Mouse (Mus musculus): ENCODE data around the gene Zfp507. TPM values are rescaled to one million over a fixed set of nuclear protein-coding genes. Genes with fewer than 3 reads are reported as not detected.

Gene Zfp507
- polyA plus RNA-seq, 2 experiments, result 2.0 to 3.9 TPM

- Histone ChIP-seq H3K4me1 (replicated peaks; ENCODE audit: control insufficient read depth in 2 of 2, insufficient read depth in 2 of 2, low read length in 1 of 2) (peaks cover 3 to 10% of the 10 kb centered on the region in 2 experiments; a peak in 3 of 4 replicates), H3K9ac (replicated peaks) (no peak overlapping the region), H3K27ac (no peak overlapping the region), H3K36me3 (replicated peaks; ENCODE audit: control insufficient read depth, insufficient read depth, low read depth) (no peaks in the 10 kb centered on the region), H3K4me2 (ENCODE audit: low read depth) (no peak overlapping the region), H3K27me3 (ENCODE audit: control insufficient read depth, insufficient read depth, low read length) (no peaks in the 10 kb centered on the region), H3K4me3 (ENCODE audit: insufficient read depth in 1 of 2, low read depth in 2 of 2, low read length in 2 of 2) (no peak overlapping the region), H3K9me3 (ENCODE audit: control insufficient read depth, low read length) (no peaks in the 10 kb centered on the region)
- WGBS (ENCODE audit: insufficient replicate concordance), result 58% methylated on average over 9 of the region's 9 CpGs
- no peak for ATAC-seq (ENCODE audit: insufficient read depth)
- no peak for DNase-seq (ENCODE audit: low read depth in 3 of 3, low spot score in 3 of 3)
- no peak for TF ChIP-seq EP300 (IDR thresholded peaks at IDR 0.05; ENCODE audit: low read depth)
- TF ChIP-seq CTCF (IDR thresholded peaks at IDR 0.05; ENCODE audit: low read depth), result no peak
These were observed 51.9 kb downstream of the Zfp507 start for GRCm38 (mm10) chr7:35750873-35751272.

- TF ChIP-seq CTCF (IDR thresholded peaks at IDR 0.05; ENCODE audit: low read depth) (no peak), EP300 (IDR thresholded peaks at IDR 0.05; ENCODE audit: low read depth) (no peak)
- H3K9me3 ChIP-seq (ENCODE audit: control insufficient read depth, low read length), result no peaks in the 10 kb centered on the region
- no peaks in the 10 kb centered on the region for H3K27me3 ChIP-seq (ENCODE audit: control insufficient read depth, insufficient read depth, low read length)
- WGBS (ENCODE audit: insufficient replicate concordance), result 78% methylated on average over 14 of the region's 14 CpGs
- ATAC-seq (ENCODE audit: insufficient read depth), result no peak
- H3K9ac ChIP-seq (replicated peaks), result no peak overlapping the region
- no peaks in the 10 kb centered on the region for H3K36me3 ChIP-seq (replicated peaks; ENCODE audit: control insufficient read depth, insufficient read depth, low read depth)
- no peak overlapping the region for H3K4me3 ChIP-seq (ENCODE audit: insufficient read depth in 1 of 2, low read depth in 2 of 2, low read length in 2 of 2)
- H3K4me2 ChIP-seq (ENCODE audit: low read depth), result no peak overlapping the region
- H3K4me1 ChIP-seq (replicated peaks; ENCODE audit: control insufficient read depth in 2 of 2, insufficient read depth in 2 of 2, low read length in 1 of 2), result peaks cover 0 to 7% of the 10 kb centered on the region in 2 experiments; a peak in 2 of 4 replicates
- DNase-seq (ENCODE audit: low read depth in 3 of 3, low spot score in 3 of 3), result no peak
- H3K27ac ChIP-seq, result no peak overlapping the region
These were observed 55.3 kb downstream of the Zfp507 start for GRCm38 (mm10) chr7:35747397-35747964.

GRCm38 (mm10) chr7:35746686-35747396, 56.0 kb downstream of the Zfp507 start:
- H3K4me2 ChIP-seq (ENCODE audit: low read depth), result no peak overlapping the region
- H3K27me3 ChIP-seq (ENCODE audit: control insufficient read depth, insufficient read depth, low read length), result no peaks in the 10 kb centered on the region
- no peaks in the 10 kb centered on the region for H3K9me3 ChIP-seq (ENCODE audit: control insufficient read depth, low read length)
- H3K4me3 ChIP-seq (ENCODE audit: insufficient read depth in 1 of 2, low read depth in 2 of 2, low read length in 2 of 2), result no peak overlapping the region
- 71% methylated on average over 12 of the region's 12 CpGs for WGBS (ENCODE audit: insufficient replicate concordance)
- no peak overlapping the region for H3K27ac ChIP-seq
- no peaks in the 10 kb centered on the region for H3K36me3 ChIP-seq (replicated peaks; ENCODE audit: control insufficient read depth, insufficient read depth, low read depth)
- no peak for TF ChIP-seq CTCF (IDR thresholded peaks at IDR 0.05; ENCODE audit: low read depth)
- no peak for TF ChIP-seq EP300 (IDR thresholded peaks at IDR 0.05; ENCODE audit: low read depth)
- no peak overlapping the region for H3K9ac ChIP-seq (replicated peaks)
- no peak for DNase-seq (ENCODE audit: low read depth in 3 of 3, low spot score in 3 of 3)
- no peak for ATAC-seq (ENCODE audit: insufficient read depth)
- peaks cover 0 to 7% of the 10 kb centered on the region in 2 experiments; a peak in 2 of 4 replicates for H3K4me1 ChIP-seq (replicated peaks; ENCODE audit: control insufficient read depth in 2 of 2, insufficient read depth in 2 of 2, low read length in 1 of 2)

GRCm38 (mm10) chr7:35745281-35745702, 57.5 kb downstream of the Zfp507 start:
- TF ChIP-seq EP300 (IDR thresholded peaks at IDR 0.05; ENCODE audit: low read depth) (no peak), CTCF (IDR thresholded peaks at IDR 0.05; ENCODE audit: low read depth) (no peak)
- ATAC-seq (ENCODE audit: insufficient read depth) (peak; percentile 70), DNase-seq (ENCODE audit: low read depth in 3 of 3, low spot score in 3 of 3) (no peak)
- no peaks in the 10 kb centered on the region for H3K36me3 ChIP-seq (replicated peaks; ENCODE audit: control insufficient read depth, insufficient read depth, low read depth)
- H3K4me3 ChIP-seq (ENCODE audit: insufficient read depth in 1 of 2, low read depth in 2 of 2, low read length in 2 of 2), result no peak overlapping the region
- no peak overlapping the region for H3K4me2 ChIP-seq (ENCODE audit: low read depth)
- no peak overlapping the region for H3K27ac ChIP-seq
- H3K9ac ChIP-seq (replicated peaks), result no peak overlapping the region
- H3K9me3 ChIP-seq (ENCODE audit: control insufficient read depth, low read length), result no peaks in the 10 kb centered on the region
- peaks cover 0 to 7% of the 10 kb centered on the region in 2 experiments; a peak in 2 of 4 replicates for H3K4me1 ChIP-seq (replicated peaks; ENCODE audit: control insufficient read depth in 2 of 2, insufficient read depth in 2 of 2, low read length in 1 of 2)
- 57% methylated on average over 6 of the region's 6 CpGs for WGBS (ENCODE audit: insufficient replicate concordance)
- no peaks in the 10 kb centered on the region for H3K27me3 ChIP-seq (ENCODE audit: control insufficient read depth, insufficient read depth, low read length)

- TF ChIP-seq CTCF (IDR thresholded peaks at IDR 0.05; ENCODE audit: low read depth) (no peak), EP300 (IDR thresholded peaks at IDR 0.05; ENCODE audit: low read depth) (no peak)
- Histone ChIP-seq H3K9me3 (ENCODE audit: control insufficient read depth, low read length) (no peaks in the 10 kb centered on the region), H3K36me3 (replicated peaks; ENCODE audit: control insufficient read depth, insufficient read depth, low read depth) (no peaks in the 10 kb centered on the region), H3K4me1 (replicated peaks; ENCODE audit: control insufficient read depth in 2 of 2, insufficient read depth in 2 of 2, low read length in 1 of 2) (peaks cover 0 to 7% of the 10 kb centered on the region in 2 experiments; a peak in 2 of 4 replicates), H3K9ac (replicated peaks) (no peak overlapping the region), H3K4me3 (ENCODE audit: insufficient read depth in 1 of 2, low read depth in 2 of 2, low read length in 2 of 2) (no peak overlapping the region), H3K27me3 (ENCODE audit: control insufficient read depth, insufficient read depth, low read length) (no peaks in the 10 kb centered on the region), H3K4me2 (ENCODE audit: low read depth) (no peak overlapping the region), H3K27ac (no peak overlapping the region)
- no peak for ATAC-seq (ENCODE audit: insufficient read depth)
- 73% methylated on average over 9 of the region's 9 CpGs for WGBS (ENCODE audit: insufficient replicate concordance)
- no peak for DNase-seq (ENCODE audit: low read depth in 3 of 3, low spot score in 3 of 3)
These were observed 58.0 kb downstream of the Zfp507 start for GRCm38 (mm10) chr7:35744771-35745170.

All from liver, embryonic 14.5 days (tissue).